Mouse (Mus musculus) kidney, adult 2 months (tissue): ENCODE data around the gene Art2b. TPM values are rescaled to one million over a fixed set of nuclear protein-coding genes. Genes with fewer than 3 reads are reported as not detected.
"Not testable (repeated sequence)": the region's sequence is repeated elsewhere in the genome, so short reads cannot be mapped to it uniquely, and the experiment has no call there.

Experiments used
- DNase-seq: peaks from one replicate; pipeline ENCODE4 v3.0.0; 2021
- H3K27ac ChIP-seq: fragments of 200-500 bp; 2 replicates; pipeline ENCODE4 v1.5.1; 2012; ENCODE audit warnings: low read depth, low read length, control low read depth, inconsistent platforms; ENCODE audit not compliant: insufficient read depth
- H3K27me3 ChIP-seq: fragments of 200-500 bp; replicated peaks from 2 replicates; pipeline ENCODE4 v1.6.1; 2012; ENCODE audit warnings: mild to moderate bottlenecking, moderate library complexity, low read length, inconsistent platforms; ENCODE audit not compliant: control insufficient read depth, insufficient read depth
- H3K36me3 ChIP-seq: fragments of 200-500 bp; 2 replicates; pipeline ENCODE4 v1.6.1; 2012; ENCODE audit warnings: mild to moderate bottlenecking, moderate library complexity, low read length, inconsistent platforms; ENCODE audit not compliant: control insufficient read depth, insufficient read depth
- H3K4me1 ChIP-seq: fragments of 200-500 bp; 2 replicates; pipeline ENCODE4 v1.6.1; 2011; ENCODE audit warnings: low read length; ENCODE audit not compliant: control insufficient read depth, insufficient read depth
- H3K4me3 ChIP-seq: fragments of 200-500 bp; 2 replicates; pipeline ENCODE4 v1.5.1; 2011; ENCODE audit warnings: mild to moderate bottlenecking, low read depth, low read length, control low read depth; ENCODE audit not compliant: insufficient read depth
- CTCF ChIP-seq: fragments of 200-500 bp; conservative IDR thresholded peaks from 2 replicates; pipeline ENCODE4 v1.5.1; 2011; ENCODE audit warnings: low read depth, mild to moderate bottlenecking, control low read depth, low read length, moderate library complexity, mixed read lengths; ENCODE audit not compliant: insufficient read depth, insufficient read length
- POLR2A ChIP-seq: fragments of 200-500 bp; IDR thresholded peaks from one replicate; pipeline ENCODE4 v1.6.1; 2011; ENCODE audit warnings: low read depth, low read length, control low read depth
- WGBS: fragments of 180-500 bp; shearing (Covaris S2); methylation state at CpG from one replicate; pipeline ENCODE4 v1.1.7; 2018; 5-methylcytosine and 5-hydroxymethylcytosine counted together
- polyA plus RNA-seq: library from polyadenylated mRNA; depleted of rRNA; stranded (reverse); fragments of >200 nt; gene quantifications from 2 replicates; pipeline ENCODE4 v1.2.3, GENCODE M21; 2012

Art2b gene
- polyA plus RNA-seq, 1 experiment: 0.69 TPM

GRCm38 (mm10) chr7:101557391-101557790 is 28.0 kb downstream of the Art2b start:
- Histone ChIP-seq H3K4me3 (no peak overlapping the region), H3K4me1 (no peaks in the 10 kb centered on the region), H3K36me3 (no peaks in the 10 kb centered on the region), H3K27ac (no peak overlapping the region), H3K27me3 (no peaks in the 10 kb centered on the region)
- DNase-seq: no peak
- TF ChIP-seq POLR2A: no peak
- no peak for TF ChIP-seq CTCF
- WGBS: 65% methylated on average over 1 of the region's 1 CpGs

GRCm38 (mm10) chr7:101555473-101555872 is 29.9 kb downstream of the Art2b start:
- DNase-seq, H3K4me1 ChIP-seq, H3K36me3 ChIP-seq, H3K27me3 ChIP-seq, H3K4me3 ChIP-seq, H3K27ac ChIP-seq: not testable (repeated sequence)
- 92% methylated on average over 3 of the region's 3 CpGs for WGBS

- Histone ChIP-seq H3K27me3 (no peaks in the 10 kb centered on the region), H3K36me3 (no peaks in the 10 kb centered on the region), H3K4me1 (no peaks in the 10 kb centered on the region), H3K4me3 (no peak overlapping the region), H3K27ac (no peak overlapping the region)
- WGBS: 98% methylated on average over 1 of the region's 1 CpGs
- DNase-seq: no peak
- TF ChIP-seq CTCF (no peak), POLR2A (no peak)
These were observed 33.9 kb downstream of the Art2b start for GRCm38 (mm10) chr7:101551530-101551929.

GRCm38 (mm10) chr7:101550686-101551485 is 34.5 kb downstream of the Art2b start:
- Histone ChIP-seq H3K36me3 (no peaks in the 10 kb centered on the region), H3K4me1 (no peaks in the 10 kb centered on the region), H3K27ac (no peak overlapping the region), H3K27me3 (no peaks in the 10 kb centered on the region), H3K4me3 (no peak overlapping the region)
- 63% methylated on average over 7 of the region's 7 CpGs for WGBS
- no peak for TF ChIP-seq POLR2A
- TF ChIP-seq CTCF: no peak
- DNase-seq: no peak

GRCm38 (mm10) chr7:101549266-101549665 is 36.1 kb downstream of the Art2b start:
- DNase-seq: no peak
- no peak overlapping the region for H3K27ac ChIP-seq
- 75% methylated on average over 3 of the region's 3 CpGs for WGBS
- H3K36me3 ChIP-seq: no peaks in the 10 kb centered on the region
- no peaks in the 10 kb centered on the region for H3K4me1 ChIP-seq
- no peak overlapping the region for H3K4me3 ChIP-seq
- H3K27me3 ChIP-seq: no peaks in the 10 kb centered on the region
- TF ChIP-seq POLR2A (no peak), CTCF (no peak)

- DNase-seq: no peak
- WGBS: 82% methylated on average over 3 of the region's 3 CpGs
- Histone ChIP-seq H3K36me3 (no peaks in the 10 kb centered on the region), H3K4me1 (no peaks in the 10 kb centered on the region), H3K27me3 (no peaks in the 10 kb centered on the region), H3K4me3 (no peak overlapping the region), H3K27ac (no peak overlapping the region)
- TF ChIP-seq POLR2A (no peak), CTCF (no peak)
These were observed 37.7 kb downstream of the Art2b start for GRCm38 (mm10) chr7:101547651-101548050.

GRCm38 (mm10) chr7:101541734-101542133 is 43.7 kb downstream of the Art2b start:
- Histone ChIP-seq H3K4me1 (no peaks in the 10 kb centered on the region), H3K4me3 (no peak overlapping the region), H3K27me3 (no peaks in the 10 kb centered on the region), H3K27ac (no peak overlapping the region), H3K36me3 (no peaks in the 10 kb centered on the region)
- no peak for TF ChIP-seq CTCF
- no peak for DNase-seq
- 51% methylated on average over 10 of the region's 10 CpGs for WGBS
